Mouse (Mus musculus) heart, adult 8-10 months (tissue): ENCODE data around the gene Dolpp1. TPM values are rescaled to one million over a fixed set of nuclear protein-coding genes. Genes with fewer than 3 reads are reported as not detected.

ENCODE experiments used
- DNase-seq: peaks from one replicate; pipeline ENCODE4 v3.0.0; 2022; ENCODE audit warnings: low spot score
- total RNA-seq, 4 experiments: library from RNA; stranded (reverse); gene quantifications; 2 replicates each; pipeline ENCODE4 v1.2.4; 2022

The Dolpp1 gene
- total RNA-seq: 1 to 10 TPM; 5.7 to 9.8 (median 7.9) TPM

- DNase-seq: peak; percentile 97
Observed at GRCm38 (mm10) chr2:30392114-30392576, at the start of gene Dolpp1. Gene Dolpp1, plus strand, starts transcription at chr2:30392254.

GRCm38 (mm10) chr2:30342544-30342943 lies 49.5 kb upstream of the Dolpp1 start:
- DNase-seq: no peak

DNA sequence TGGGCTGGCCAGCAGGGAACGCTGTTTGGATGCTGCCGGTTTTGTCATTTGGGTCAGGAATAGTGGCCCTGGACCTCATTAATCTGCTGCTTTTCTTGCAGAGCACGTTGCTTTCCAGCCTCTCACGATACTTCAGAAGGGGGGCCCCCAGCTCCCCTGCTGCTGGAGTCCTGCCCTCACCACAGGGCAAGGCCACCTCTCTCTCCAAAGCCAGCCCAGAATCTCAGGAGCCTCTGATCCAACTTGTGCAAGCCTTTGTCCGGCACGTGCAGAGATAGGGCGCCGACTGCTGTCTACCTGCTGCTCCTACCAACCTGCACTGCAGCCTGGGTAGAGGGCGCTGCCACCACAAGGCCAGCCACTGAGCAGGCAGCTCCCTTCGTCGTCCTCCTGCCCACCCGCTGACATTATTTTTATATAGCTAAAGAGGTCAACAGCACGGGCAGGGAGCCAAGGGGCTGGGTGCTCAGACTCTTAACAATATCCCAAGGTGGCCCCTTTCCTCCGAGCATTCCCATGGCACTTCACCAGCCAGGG lies 48.4 kb upstream of the Dolpp1 start:
- DNase-seq: peak; percentile 26

GRCm38 (mm10) chr2:30345971-30346676 lies 45.9 kb upstream of the Dolpp1 start:
- no peak for DNase-seq

- no peak for DNase-seq
Observed at GRCm38 (mm10) chr2:30349196-30349595, 42.9 kb upstream of the Dolpp1 start.

DNA sequence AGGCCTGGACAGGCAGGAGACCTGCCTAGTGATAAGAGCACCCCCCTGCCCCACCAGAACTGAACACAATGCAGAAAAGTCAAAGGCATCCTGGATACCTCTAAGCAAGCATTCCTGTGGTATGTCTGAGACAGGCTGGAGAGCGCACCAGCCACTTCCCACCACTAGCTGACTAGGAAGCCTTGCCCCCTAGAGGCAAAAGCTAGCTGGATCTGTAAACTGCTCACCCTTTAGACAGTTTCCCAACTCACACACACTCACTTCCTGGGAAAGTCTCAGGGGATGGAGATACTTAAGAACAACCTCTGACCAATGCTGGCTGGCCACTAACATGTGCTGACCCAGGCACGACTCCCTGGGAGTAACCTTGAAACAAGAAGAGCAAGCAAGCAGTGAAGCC lies 40.9 kb upstream of the Dolpp1 start:
- peak; percentile 31 for DNase-seq

DNA sequence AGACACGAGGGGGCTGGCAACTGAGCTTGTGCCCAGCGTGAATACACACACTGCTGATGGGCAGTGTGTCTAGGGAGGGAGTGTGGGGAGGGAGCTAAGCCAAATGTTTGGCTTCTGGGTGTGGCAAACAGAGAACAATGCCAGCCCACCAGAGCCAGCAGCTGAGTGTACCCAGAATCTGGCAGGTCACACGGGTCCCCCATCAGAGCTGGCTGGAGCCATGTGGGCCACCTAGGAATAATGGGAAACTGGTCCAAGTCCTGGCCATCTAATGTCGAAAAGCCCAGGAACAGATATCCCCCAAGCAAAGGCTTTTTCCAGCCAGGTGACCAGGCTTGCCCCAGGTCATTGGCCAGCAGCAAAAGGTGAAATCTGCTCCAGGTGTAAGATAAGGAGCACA lies 36.2 kb upstream of the Dolpp1 start:
- no peak for DNase-seq

- no peak for DNase-seq
Observed at GRCm38 (mm10) chr2:30356266-30356665, 35.8 kb upstream of the Dolpp1 start.

GRCm38 (mm10) chr2:30356906-30357305 lies 35.1 kb upstream of the Dolpp1 start:
- no peak for DNase-seq

DNA sequence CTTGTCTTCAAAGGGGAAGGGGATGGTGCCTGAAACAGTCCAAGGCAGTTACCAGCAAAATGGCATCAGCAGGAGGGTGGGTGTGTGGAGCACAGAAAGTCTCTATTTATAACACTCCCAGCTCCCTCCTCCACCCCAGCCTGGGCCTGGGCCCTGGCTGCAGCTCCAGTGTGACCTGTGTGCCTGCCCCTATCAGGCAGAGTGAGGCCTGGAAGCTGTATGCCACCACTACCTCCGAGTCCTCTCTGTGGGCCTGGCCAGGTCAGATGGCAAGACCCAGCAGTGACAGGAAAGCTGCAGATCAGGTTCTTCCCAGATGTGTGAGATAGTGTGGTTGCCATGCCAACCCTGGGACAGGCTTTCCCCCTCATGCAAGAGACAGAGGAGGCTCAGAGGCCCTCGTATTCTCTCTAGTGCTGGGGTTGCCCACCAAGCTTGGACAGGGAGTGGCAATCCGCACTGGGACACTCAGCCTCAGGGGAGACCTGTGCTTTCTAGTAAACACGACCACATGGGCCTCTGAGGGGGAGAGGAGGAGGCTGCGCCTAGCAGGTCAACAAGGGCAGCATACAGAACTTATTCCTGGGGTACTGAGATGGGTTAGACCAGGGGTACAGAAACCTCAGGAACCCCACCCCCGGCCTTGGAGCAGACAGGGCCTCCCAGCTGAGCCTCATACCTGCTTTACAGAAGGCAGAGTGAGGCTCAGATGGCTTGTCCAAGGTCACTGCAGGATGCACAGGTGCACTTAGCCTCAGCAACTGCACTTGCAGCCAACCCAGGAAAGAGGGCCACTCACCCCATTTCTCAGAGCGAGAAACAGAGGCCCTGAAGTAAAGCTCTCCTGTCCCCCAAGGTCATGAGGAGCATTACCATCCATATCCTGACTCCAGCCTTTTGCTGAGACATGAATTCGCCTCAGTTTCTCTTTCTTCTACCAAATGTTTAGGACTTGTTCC lies 34.2 kb upstream of the Dolpp1 start:
- DNase-seq: peak; percentile 17

DNA sequence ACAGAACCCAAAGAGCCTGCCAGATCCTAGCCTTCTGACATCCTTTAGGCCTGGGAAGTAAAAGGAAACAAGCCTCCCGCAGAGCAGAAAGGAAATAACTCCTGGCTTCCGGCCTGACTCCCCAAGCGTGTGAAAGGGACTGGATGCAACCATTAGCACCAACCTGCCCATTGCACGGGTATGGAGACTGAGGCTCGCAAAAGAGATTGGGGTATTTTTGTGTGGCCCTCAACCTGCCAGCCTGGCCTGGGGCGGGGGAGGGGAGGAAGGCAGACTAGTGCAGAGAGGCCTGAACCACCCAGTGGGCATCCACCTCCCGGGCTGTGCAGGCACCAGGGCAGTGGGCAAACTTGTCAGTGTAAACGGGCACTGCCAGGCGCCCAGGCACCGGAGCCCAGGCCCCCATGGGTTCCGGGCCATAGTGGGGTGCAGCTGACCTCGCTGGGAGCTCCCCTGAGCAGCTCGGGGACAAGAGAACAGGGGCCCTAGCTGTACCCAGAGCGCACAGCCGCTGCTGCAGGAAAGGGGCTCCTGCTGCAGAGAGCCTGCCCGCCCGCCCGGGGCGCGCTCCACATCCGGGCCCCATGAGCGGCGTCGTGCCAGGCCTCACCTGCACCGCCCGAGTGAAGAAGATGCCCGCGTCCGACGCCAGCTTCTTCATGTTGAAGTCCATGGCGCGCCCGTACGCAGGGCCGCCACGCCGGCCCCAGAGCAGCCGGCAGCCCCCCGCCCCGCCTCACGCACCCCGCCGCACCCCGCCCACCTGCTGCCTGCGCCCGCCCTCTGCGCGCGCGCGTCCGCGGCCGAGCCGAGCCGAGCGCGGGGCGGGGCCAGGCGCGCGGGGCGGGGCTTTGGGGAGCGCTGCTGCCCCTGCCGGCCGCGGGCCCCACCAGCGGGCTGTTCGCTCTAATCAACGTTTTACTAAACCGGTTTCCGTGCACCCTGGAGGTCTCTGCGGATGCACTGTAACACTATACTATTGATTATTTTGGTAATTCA lies 33.2 kb upstream of the Dolpp1 start, which contains the start of gene Sh3glb2:
TSS of gene Sh3glb2 (minus strand) at position 805 of the 999 bp plus-strand sequence.
- DNase-seq: peak; percentile 75

- DNase-seq: no peak
Observed at GRCm38 (mm10) chr2:30360626-30361025, 31.4 kb upstream of the Dolpp1 start.

- no peak for DNase-seq
Observed at GRCm38 (mm10) chr2:30362865-30363264, 29.2 kb upstream of the Dolpp1 start.

DNA sequence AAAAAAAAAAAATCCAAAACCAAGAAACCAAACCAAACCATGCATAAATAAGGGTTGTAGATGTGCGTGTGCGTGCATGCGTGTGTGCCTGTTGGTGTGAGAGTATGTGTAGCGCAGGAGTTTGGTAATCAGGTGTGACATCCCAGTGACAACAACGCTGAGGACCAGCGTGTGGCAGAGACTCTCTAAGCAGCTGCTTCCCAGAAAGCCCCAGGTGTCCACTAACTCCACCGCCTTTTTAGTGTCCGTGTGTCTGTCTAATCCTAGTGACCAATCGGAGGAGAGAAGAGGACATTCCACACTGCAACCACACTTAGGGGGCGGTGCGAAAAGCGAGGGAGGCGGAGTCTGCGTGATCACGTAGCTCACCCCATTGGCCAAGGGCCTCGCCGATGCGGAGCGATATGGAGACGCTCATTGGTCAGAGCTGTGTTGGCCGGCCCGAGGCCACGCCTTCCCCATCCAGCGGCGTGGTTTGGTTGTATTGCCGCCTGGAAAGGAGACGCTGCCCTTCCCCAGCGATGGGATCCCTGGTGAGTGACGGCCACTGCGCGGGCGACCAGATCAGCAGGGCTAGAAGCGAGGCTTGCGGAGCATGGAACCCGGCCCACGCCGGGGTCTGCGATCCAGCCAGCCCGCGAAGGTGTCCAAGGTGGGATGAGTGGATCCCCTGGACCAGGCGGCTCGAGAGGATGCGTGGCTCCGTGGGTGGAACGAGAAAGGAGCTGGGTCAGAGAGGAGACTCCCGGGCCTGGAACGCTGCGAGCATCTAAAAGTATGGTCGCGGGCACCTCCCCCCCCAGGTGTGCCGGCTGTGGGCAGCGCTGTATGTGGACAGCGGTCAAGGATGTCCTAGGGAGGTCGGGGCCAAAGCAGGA lies 28.0 kb upstream of the Dolpp1 start, which contains the start of gene Miga2:
TSS of gene Miga2 (plus strand) at position 461 of the 878 bp plus-strand sequence.
- peak; percentile 99 for DNase-seq

- no peak for DNase-seq
Observed at GRCm38 (mm10) chr2:30365281-30366069, 26.6 kb upstream of the Dolpp1 start.

- DNase-seq: no peak
Observed at GRCm38 (mm10) chr2:30366203-30366602, 25.9 kb upstream of the Dolpp1 start.

DNA sequence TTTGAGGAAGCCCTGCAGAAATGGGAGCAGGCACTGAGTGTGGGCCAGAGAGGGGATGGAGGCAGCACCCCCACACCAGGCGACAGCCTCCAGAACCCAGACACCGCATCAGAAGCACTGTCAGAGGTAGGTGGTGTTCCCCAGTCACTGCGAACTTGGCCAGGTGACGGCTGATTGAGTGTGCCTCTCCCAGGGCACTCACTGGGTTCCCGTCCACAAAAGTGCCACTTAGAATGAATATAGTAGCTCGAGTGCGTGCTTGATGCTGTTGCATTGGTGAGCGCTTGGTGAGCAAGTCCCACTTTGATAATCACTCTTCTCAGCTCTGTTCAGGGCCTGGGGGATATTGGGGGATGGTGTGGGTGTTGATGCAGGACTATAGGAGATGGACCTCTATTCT lies 20.5 kb upstream of the Dolpp1 start:
- no peak for DNase-seq

DNA sequence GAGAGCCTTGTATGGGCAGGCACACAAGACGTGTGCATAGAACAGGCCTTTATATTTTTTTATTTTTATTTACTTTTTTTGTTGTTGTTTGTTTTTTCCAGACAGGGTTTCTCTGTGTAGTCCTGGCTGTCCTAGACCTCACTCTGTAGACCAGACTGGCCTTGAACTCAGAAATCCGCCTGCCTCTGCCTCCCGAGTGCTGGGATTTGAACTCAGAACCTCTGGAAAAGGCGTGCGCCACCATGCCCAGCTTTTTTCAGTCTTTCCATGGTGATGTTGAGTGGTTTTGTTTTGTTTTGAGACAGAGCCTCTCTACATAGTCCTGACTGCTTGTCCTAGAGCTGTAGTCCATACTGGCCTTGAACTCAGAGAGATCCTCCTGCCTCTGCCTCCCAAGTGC lies 19.3 kb upstream of the Dolpp1 start:
- DNase-seq: no peak

GRCm38 (mm10) chr2:30375893-30376292 lies 16.2 kb upstream of the Dolpp1 start:
- DNase-seq: no peak
